Mouse (Mus musculus): ENCODE results near the gene Pla2g5. TPM values are rescaled to one million over a fixed set of nuclear protein-coding genes. Genes with fewer than 3 reads are reported as not detected.

The Pla2g5 gene
- polyA plus RNA-seq (2012; rRNA removed): not detected in 2 replicates

DNA sequence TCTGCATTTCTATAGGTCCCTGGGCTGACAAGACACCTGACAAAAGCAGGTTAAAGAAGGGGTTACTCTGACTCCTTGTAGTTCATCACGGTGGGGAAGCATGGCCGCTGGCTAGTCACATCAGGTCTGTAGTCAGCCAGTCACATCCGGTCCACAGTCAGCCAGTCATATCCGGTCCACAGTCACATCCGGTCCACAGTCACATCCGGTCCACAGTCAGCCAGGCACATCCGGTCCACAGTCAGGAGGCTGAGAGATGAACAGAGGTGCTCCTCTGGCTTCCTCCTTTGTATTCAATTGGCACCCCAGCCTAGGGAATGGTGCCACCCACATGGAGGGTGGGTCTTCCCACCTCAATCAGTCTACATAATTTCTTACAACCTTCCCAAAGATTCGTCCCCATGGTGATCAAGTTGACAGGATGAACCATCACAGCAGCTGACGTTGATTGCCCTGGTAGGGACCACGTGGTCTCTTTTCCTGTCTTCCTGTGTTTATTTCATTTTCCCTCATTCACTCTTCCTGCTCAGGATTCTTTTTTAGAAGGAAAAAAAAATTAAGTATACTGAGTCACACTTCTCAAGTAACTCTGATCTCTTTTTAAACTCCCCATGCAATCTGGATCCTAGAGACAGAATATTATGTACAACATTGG lies at the start of gene Pla2g5:
Gene Pla2g5, minus strand, starts transcription at position 139 of the 655 bp plus-strand sequence.

DNA sequence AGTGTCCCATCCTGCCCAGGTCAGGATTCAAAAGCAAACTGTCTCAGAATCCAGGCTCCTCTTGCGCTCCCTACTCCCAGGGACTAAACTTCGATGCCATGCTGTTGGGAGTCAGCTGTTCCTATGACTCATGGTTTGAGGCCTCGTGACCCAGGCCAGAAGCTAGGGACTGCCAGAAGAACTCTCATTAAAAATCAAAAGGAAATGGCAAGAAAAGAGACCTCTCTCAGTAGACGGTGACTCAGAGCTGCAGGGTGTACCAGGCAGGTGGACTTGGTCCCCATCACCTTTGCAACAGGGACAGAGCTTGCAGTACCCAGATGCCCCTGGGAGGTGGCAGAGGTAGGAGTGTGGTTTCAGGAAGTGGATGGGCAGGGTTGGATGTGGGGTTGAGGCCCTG lies 14.4 kb upstream of the Pla2g5 start, which contains the start of gene Pla2g2e:
Gene Pla2g2e, plus strand, starts transcription at position 212 of the 400 bp plus-strand sequence.

DNA sequence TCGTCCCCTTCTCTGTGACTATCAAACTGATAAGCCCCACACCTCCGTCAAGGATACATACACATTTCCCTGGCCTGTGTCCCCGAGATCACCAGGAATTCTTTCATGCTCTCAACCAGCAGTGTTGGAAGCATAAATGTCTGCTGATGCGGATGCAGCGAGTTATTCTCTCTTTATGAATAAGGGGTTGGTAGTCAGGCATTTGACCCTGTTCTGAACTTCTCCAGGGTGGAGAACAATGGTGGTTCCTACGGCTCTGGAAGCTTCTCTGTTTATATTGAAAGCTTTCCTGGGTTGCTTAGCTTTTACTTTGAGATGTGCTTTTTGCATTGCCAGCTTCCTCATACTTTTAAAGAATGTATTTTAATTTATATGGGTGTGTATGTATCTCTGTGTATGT lies 10.6 kb upstream of the Pla2g5 start, which contains the start of gene Gm13030:
Gene Gm13030, minus strand, starts transcription at position 101 of the 400 bp plus-strand sequence.

DNA sequence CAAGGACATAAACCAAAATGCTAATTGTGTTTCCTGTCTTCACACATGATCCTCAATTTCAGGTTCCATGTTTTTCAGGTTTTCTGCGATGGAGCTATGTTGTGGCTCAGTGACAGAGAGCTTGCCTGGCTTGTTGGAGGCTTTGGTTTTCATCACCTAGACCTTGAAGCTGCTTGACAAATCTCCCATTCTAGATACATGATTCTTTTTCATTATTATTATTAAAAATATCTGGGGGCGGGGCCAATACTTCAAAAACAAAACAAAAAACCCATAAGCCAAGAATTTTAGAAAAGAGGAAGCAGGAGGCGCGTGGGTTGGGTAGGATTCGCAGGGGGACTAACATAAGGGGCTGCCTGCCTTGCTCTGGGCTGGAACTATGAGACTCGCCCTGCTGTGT lies 87.8 kb downstream of the Pla2g5 start, which contains the start of gene Pla2g2d:
Gene Pla2g2d, plus strand, starts transcription at position 301 of the 400 bp plus-strand sequence.

DNA sequence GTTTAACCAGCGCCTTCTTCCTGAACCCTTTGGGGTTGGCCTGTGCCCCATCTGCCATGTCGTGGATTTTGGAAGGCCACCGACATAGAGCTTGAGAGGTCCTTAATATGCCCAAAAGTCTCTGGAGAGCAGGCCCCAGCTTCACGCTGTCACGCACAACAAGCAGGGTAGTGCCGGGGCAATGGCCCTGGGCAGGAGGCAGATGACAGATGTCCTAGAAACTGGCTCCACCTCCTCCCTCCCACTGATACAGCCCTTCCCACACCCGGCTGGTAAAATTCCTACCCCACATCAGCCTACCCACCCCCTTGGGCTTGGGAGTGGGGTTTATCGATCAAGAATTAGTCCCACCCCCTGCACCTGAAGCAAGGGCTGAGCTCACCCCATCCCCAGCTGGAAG lies 105.9 kb downstream of the Pla2g5 start, which contains the start of gene Pla2g2f:
Gene Pla2g2f, minus strand, starts transcription at position 211 of the 400 bp plus-strand sequence.

Other genes with a start within 250 kb of the Pla2g5 start
- not detected in 2 replicates for gene Vwa5b1, start 227.6 kb downstream of the Pla2g5 start, polyA plus RNA-seq (2012; rRNA removed)
- not detected in 2 replicates for gene Pla2g2c, start 138.7 kb downstream of the Pla2g5 start, polyA plus RNA-seq (2012; rRNA removed)
- gene Ubxn10, start 126.3 kb downstream of the Pla2g5 start, polyA plus RNA-seq (2012; rRNA removed): 0.03 and 0.05 TPM in 2 replicates
- 0.06 TPM in 1 of 2 replicates, not detected in the other for gene Pla2g2f, start 105.9 kb downstream of the Pla2g5 start, polyA plus RNA-seq (2012; rRNA removed)
- gene Pla2g2d, start 87.7 kb downstream of the Pla2g5 start, polyA plus RNA-seq (2012; rRNA removed): not detected in 2 replicates
- not detected in 2 replicates for gene Gm13030, start 10.5 kb upstream of the Pla2g5 start, polyA plus RNA-seq (2012; rRNA removed)
- 0.15 TPM in 1 of 2 replicates, not detected in the other for gene Pla2g2e, start 14.5 kb upstream of the Pla2g5 start, polyA plus RNA-seq (2012; rRNA removed)
- gene Otud3, start 50.5 kb upstream of the Pla2g5 start, polyA plus RNA-seq (2012; rRNA removed): 1.4 TPM in 2 replicates
- gene Rnf186, start 103.6 kb upstream of the Pla2g5 start, polyA plus RNA-seq (2012; rRNA removed): 0.10 TPM in 1 of 2 replicates, not detected in the other
- gene Tmco4, start 109.4 kb upstream of the Pla2g5 start, polyA plus RNA-seq (2012; rRNA removed): 1.5 and 2.2 TPM in 2 replicates
- not detected in 2 replicates for gene Htr6, start 212.1 kb upstream of the Pla2g5 start, polyA plus RNA-seq (2012; rRNA removed)
- gene Nbl1, start 229.5 kb upstream of the Pla2g5 start, polyA plus RNA-seq (2012; rRNA removed): 0.45 and 1.1 TPM in 2 replicates